Mouse (Mus musculus) left cerebral cortex, postnatal 14 days (tissue): ENCODE measurements at regions not wholly inside any gene's neighbourhood (a gene's known extent, or its start where the extent isn't known, plus 50 kb on each side); places are given as distances from the start of the nearest gene placed in this dataset.
A peak's percentile ranks its signal among the peaks of the same experiment; 100 is the strongest.

ENCODE experiments used
- DNase-seq, 2 experiments: peaks; one replicate each; pipeline ENCODE4 v3.0.0; 2021 to 2022; ENCODE audit warnings: low spot score in 2 of 2, mixed read lengths in 1 of 2
- intact Hi-C: fragments of 180-260 bp; cut with DNase I; formaldehyde crosslinking; loops from one replicate; pipeline ENCODE4 v1.15.1; 2025

DNA sequence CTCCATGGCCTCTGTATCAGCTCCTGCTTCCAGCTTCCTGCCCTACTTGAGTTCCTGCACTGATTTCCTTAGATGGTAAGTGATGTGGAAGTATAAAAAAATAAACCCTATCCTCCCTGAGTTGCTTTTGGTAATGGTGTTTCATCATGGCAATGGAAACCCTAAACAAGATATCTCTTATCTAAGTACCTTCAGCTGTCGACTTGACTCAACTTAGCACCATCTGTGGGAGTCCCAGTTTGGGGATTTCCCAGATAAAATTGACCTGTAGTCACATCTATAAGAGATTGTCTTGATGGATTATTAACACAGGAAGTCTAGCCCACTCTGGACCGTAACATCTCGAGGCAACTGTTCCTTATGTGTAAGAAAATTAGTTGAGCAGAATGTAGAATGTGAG lies 570.2 kb upstream of the Gm10306 start:
- intact Hi-C loops = no loop called here
- no peak for DNase-seq

DNA sequence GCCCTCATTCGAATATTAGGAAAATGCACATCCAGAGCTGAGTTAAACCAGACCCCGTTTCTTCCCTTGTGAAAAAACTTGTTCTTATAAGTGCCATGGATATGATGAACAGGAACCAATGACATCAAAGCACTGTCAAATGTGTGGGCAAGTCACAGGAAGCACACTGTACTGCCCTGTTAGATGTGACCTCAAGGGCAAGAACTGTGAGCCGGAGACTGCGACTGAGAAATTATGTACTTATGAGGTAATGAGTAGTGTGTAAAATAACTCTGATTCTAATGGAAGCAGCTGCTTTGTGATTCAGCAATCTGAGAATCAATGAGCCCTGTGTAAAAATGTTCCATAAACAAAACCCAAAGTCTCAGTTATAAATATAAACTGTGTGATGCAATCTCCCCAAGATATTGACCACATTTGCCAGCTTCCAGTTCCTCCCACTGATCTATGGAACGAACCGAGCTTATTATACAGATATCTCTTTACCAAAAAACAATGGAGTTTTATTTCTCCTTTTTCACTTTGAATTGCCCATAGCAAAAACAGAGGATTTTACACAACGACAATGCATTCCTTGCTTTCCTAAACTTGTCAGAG lies 566.0 kb upstream of the Gm10306 start:
- intact Hi-C loops = no loop called here
- DNase-seq = no peak

DNA sequence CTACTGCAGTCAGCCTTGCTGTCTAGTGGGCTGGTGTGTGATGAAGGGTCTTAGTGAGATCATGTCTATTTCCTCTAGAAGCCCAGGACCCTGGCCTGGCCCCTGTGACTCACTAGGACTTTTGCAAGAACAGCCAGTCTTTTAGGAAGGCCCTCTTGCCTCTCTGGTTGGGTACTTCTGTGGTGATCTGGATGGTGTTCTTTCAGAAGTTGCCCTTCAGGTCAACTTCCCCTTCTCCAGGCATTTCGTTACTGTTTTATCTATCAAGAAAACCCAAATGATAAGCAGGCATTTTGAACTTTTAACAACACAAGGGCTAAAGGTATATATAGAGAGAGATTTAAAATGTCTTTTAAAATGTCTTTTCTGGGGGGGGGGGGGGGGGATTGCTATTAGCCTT lies 550.5 kb upstream of the Gm10306 start:
- DNase-seq = no peak
- intact Hi-C loops = no loop called here

DNA sequence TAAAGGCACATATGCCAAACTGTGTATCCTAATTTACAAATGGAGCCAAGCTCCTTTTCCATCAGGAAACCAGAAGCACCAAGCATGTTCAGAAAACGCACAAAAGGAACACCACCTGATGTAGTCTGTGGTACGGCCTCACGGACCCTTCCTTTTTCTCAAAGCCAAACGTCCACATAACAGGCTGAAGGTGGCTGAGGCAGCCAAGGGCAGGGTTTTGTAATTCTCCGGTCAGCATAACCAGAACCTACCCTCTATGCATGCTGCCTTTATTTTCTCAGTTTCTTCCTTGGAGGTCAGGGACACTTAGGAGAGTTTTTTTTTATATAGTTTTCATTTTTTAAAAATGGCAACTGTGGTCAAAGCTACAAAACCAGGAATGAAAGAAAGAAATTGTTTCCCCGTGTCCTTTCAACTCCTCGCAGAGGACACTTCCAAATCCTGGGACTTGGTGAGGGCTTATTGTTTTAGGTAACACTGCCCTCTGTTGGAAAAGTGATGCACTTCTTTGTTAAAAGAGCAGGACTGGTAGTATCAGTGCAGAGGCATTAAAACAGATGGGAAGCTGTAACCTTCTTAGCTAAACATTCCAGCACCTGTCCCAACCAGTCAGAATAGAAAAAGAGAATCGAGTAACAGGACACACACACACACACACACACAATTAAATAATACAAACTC lies 549.1 kb upstream of the Gm10306 start:
- intact Hi-C loops = no loop called here
- peak; percentile 68 to 69 for DNase-seq

DNA sequence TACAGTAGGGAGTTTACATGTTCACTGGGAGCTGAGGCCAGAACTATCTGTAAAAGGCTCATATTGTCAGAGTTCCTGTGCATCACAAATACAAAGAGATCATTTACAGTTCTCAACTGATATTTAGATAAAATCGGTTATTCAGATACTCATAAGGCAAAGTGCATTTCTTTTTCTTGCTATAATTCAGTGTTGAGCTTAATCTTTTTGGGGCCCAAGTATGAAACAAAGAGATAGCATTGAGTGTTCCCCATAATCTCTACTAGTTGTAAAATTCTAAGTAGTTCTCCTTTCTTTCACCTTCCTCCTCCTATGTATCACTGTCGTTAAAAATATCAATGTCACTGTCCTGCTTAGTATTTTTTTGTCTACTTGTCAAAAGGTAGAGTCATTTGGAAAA lies 540.6 kb upstream of the Gm10306 start:
- intact Hi-C loops = loop anchor here (10.0 kb wide), 2 partner anchors 329 to 499 kb away; no protein-coding TSS in a partner anchor
- no peak for DNase-seq

DNA sequence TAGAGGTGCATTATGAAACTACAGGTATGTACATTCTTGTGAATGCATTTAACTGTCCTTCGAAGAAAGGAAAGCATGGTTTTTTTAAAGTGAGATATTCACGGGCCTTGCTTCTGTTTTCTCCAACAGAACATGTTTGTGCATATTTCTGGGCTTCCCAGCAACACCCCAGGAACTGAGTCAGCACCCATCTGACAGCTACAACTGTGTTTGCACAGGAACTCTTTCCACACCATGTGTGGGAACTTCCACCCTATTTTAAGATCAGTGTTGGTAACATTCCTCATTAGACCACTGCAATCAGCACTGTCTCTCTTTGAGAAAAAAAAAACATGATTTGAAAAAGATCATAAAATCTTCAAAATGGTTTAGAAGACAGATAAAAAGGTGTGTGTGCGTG lies 538.6 kb upstream of the Gm10306 start:
- intact Hi-C loops = loop anchor here (10.0 kb wide), 2 partner anchors 327 to 497 kb away; no protein-coding TSS in a partner anchor

DNA sequence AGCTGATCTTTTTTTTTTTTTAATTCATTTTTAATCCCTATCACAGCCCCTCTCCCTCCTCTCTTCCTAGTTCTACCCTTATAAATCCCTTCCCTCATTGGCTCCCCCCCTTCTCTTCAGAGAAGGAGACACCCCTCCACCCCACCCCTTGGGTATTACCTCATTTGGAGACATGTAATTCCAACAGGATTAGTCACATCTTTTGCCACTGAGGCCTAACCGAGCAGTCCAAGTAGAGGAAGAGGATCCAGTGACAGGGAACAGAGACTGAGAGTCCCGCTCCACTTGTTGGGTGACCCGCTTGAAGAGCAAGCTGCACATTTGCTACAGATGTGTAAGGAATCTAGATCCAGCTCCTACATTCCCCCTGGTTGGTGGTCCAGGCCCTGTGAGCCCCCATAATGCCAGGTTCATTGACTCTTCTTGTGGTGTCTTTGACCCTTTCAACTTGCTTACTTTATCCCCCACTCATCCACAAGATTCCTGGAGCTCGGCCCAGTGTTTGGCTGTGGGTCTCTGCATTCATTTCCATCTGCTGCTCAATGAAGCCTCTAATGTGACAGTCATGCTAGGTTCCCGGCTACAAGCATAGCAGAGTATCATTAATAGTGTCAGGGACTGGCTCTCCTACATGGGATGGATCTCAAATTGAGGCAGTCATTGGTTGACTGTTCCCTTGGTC lies 506.6 kb upstream of the Gm10306 start:
- DNase-seq = no peak

More for the DNA sequence above, 538.6 kb upstream of the Gm10306 start:
- peak; percentile 54 to 60 for DNase-seq

DNA sequence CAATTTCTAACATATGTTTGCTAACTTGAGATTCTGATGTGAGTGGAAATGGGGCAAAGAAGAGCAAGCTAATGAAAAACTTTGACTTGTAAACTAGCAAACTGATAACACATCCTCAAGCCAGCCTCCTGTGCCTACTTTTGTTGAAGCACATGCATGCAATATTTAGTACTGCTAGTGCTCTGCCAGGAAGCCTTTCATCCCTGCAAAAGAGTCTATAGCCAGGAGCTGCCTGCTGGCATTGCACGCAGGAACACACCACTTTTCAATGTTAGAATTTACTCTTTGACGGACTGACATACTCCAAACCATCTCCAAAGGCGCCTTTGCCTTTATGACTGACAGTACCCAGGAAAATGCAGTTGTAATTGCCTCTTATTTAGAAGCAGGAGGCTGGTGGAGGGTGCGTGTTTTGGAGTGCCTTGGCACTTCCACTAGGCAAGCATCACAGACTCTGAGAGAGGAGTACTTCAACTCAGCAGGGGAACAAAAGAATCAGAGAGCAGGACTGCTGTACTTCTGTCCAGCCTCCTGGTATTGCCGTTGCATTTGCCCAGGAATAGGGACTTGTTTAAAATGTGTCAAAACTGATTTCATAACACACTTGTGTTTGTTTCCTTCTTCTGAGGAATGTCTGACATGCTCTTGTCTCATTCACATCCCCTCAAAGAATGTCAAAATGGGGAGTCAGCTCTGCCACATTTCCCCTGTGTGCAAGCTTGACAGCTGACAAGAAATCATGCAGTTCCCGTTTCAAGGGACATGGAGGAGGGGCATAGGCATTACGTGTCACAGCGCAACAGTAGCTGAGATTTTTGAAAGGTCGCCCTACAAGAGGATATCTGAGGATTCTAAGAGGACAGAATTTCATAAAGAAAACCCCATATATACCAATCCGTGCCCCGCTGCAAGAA lies 503.8 kb upstream of the Gm10306 start:
- DNase-seq = no peak
- intact Hi-C loops = no loop called here

More for the DNA sequence above, 506.6 kb upstream of the Gm10306 start:
- intact Hi-C loops = no loop called here

DNA sequence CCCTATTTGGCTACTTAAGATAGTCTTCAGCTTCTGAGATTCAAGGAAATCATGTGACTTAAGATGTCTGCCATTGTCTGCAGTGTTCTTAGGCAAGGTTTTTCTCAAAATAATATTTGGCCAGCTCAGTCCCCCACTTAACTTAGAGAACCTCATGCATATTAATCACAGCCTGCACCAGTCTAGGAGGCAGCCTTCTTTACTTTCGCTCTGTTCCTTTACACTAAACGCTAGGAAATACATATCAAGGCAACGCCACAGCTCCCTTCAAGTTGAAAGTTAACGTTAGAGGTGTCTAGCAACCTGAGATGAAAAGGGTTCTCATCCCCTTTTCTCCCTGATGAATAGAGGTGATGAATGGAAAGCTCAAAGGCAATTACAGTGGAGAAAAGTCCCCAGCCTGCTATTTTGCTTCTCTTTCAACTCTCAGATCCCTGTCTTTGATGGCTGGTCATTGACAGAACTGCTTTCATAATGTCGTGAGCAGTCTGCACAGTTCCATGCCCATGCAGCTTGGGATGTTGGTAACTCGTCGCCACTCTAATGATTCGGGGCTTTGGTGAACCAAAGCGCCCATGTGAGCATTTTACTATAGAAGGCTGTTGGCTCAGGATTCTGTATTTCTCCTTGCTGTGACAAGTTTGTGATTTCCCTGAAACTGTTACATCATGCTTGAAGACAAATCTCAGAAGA lies 483.0 kb upstream of the Gm10306 start:
- intact Hi-C loops = no loop called here
- no peak for DNase-seq

DNA sequence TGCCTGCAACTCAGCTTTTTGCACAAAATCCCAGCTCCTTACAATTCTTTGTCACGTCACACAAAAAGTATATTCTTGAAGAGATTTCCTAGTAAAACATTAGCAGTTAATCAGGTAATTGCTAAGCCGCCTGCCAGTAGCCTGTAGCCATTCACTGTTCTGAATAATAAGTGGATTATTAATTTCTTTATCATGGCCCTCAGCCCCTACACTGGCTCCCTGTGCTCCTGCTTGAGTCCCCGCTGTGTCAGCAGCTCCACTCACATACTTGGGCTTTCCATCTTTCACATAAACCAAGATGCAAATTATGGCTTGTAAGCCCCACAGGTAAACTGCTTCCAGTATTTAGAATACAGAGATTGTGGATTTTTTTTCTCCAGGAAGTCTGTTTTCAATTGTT lies 473.5 kb upstream of the Gm10306 start:
- intact Hi-C loops = no loop called here
- DNase-seq = no peak

DNA sequence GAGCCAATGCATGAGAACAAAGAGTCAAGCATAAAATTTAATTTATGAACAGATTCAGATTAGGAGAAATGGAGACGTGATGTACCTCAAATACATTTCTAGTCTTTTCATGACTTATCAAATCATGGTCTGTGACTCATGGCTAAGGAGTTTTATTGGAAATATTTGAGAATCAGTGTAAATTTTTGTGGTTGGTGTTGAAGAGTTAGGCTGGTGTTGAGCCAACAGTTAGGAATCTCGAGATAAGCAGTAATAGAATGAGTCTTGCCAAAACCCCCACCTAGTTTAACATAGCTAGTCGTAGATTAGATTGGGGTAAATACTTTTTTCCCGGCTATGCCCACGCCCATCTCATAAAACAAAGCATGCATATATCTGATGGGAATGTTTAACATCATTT lies 462.0 kb upstream of the Gm10306 start:
- intact Hi-C loops = no loop called here
- DNase-seq = no peak

DNA sequence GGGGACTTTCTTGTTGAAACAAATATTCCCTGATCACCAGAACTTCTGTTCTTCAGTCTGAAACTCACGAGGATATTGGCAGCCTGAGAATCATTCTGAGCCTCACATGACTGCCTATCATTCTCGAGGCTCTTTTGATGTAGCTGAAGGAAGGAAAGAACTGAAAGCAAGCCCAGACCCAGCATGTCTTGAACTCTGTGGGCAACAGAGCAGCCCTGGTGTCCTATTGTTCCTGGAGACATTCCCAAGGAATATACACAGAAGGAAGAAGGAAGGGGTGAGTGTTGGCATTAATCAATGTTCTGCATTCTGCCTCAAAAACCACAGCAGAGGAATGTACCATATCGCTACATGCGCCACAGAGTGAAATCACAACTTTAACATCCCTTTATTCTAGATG lies 449.4 kb upstream of the Gm10306 start:
- no peak for DNase-seq
- intact Hi-C loops = no loop called here

DNA sequence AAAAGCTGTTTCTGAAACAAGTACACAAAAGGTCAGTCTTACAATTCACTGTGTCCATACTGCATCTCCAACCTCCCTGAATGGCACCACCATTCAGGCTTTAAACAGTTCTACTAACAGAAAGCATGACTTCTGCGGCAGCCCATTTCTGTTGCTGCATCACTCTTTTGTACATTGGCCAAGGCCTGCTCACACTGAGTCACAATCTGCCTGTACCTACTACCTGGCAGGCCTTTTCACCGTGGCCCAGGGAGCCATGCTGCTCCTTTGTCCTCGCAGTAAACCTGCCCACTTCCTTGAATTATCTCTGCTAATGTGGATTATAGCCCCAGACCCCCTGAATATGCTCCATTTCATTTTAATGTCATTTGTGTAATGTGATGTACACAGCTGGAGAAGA lies 439.5 kb upstream of the Gm10306 start:
- intact Hi-C loops = no loop called here
- no peak for DNase-seq

DNA sequence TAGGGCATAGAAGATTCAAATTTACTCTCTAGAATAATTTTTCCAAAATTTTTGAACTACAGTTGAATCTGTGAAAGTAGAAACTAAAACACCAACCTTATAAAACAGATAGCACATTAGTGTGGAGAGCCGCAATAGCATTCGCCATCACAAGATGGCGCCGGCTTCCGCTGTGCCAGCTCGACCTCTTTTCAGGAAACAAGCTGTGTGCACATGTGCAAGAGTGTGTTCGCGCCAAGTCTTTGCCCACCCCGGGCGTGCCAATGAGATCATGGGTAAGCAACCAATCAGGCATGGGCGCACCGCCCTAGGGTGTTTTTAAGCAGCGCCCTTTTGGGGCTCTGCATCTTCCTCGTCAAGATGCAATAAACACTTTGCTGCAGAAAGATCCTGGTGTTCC lies 432.2 kb upstream of the Gm10306 start:
- DNase-seq = no peak
- intact Hi-C loops = no loop called here

DNA sequence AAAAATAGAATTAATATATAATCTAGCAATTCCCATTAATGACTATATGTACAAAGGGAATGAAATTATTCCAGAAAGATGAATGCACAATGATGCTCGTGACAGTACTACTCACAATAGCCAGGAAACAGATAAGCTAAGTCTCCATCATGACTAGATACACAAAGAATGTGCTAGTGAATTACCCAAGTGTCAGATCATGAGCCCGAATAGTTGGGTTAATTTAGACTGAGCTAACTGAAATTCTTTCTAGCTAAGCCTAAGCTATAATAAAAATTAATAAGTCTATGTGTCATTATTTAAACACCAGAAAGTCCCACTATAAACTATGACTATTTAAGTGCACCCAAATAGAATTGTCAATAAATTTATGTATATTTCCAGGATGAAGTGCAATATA lies 418.4 kb upstream of the Gm10306 start:
- DNase-seq = no peak
- intact Hi-C loops = no loop called here

DNA sequence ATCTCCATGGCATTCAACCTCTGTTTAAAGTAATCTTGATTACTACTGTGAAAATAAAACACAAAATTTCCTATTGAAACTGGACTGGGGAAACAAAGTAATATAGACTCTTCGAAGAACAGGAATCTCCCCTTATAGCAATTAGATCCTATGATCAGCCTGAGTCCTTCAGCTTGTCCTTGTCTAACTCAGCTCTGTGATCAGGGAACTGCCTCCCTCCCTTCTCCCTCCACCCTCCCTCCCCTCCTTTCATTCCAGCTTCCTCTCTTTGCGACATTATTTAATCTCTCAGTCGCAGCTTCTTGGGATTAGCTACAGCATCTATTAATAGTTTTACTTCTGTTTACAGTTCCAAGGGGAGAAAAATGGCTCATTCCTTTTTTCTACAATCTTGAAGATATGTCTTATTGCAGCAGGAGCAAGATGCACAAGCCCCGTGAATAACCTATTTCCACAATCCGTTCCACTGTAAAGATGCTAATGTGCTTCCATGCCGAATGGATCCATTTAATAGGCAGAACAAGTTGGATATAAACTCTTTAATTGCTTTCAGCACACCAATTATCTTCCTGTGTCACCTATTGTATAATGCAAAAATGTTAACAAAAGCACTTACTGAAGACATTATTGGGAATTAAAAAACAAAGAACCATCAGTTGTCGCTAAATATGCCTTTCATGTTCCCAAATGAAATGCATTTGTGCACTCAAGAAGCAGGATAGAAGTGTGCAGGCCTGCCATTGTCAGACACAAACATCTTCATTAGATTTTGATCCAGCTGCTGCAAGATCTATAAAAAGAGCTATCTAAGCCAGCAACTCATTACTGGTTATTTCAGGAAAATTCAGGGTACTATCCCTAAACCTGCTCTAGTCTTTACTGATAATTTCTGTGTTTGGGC lies 411.2 kb upstream of the Gm10306 start:
- no peak for DNase-seq
- intact Hi-C loops = no loop called here

DNA sequence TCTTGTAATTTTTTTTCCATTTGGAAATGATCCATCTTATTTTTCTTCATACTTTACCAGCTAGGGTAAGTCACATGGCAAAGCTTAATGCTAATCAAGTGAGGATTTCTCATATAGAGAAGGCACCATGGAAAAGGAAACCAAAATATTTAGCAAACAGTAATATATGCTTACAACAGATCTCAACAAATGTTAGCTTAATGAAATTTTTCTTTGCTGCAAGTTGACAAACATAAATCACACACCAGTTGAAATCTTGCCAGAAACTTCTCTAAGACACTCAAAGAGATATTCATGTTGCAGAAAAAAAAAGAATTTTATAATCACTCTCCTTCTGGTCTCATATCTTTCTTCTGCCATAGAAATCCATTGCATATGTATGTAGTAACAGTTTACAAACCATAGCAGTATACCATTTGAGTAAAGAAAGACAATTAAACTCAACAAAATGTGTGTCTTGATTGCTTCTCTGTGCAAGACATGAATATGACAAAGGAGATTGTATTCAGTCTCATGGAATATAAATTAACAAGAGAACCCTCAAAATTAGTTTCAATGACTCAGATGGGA lies 408.3 kb upstream of the Gm10306 start:
- intact Hi-C loops = no loop called here
- DNase-seq = no peak

DNA sequence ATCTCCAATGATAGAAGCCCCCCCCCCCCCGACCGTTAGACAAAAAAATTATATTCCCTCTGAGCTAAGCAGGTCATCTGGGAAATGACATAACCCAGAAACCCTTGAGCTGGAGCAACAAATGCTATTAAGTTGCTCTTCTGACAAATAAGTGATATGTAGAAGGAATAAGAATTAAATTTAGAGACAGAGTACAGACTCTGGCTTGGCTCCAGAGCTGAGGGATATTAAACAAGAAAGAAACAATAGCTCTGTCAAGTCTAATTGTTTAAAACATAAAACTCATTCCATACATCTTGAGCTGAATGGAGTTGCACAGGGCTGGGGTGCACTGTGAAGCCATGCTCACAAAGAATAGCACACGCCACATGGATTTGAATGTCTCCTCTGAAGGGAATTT lies 407.3 kb upstream of the Gm10306 start:
- intact Hi-C loops = no loop called here
- DNase-seq = no peak
